Mouse (Mus musculus): ENCODE measurements at regions not wholly inside any gene's neighbourhood (a gene's known extent, or its start where the extent isn't known, plus 50 kb on each side); places are given as distances from the start of the nearest gene placed in this dataset.

DNA sequence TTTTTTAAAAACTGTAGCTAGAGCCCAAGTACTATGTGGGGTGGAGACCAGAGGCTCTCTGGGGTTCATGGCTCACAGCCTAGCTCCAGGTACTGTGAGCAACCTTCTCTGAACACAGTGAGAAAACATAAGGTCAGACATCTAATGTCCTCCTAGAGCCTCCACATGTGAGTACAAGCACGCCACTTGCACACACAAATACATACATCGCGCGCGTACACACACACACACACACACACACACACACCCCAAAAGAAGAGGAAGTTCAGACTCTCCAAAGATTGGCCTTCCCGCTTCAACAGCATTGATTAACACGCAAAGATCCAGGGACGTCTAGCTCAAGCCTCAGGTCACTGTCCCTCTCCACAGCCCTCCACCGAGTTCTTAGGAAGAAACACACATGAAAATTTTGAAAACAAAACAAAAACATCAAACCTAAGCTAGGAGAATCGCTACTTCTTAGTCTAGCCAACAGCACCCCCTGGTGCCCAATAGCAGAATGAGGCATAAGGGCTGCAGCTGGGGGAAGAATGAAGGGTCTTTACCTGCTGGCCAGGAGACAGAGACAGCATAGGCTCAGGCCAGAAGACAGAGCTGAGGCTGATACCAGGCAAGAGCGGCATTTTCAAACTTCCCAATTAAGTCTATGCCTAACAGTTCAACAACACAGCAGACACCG, 90.7 kb upstream of the Usp24 start:
- Histone ChIP-seq H3K27me3 (ENCODE audit: control insufficient read depth, insufficient read depth, low read length) (no peaks in the 10 kb centered on the region), H3K4me3 (ENCODE audit: control insufficient read depth in 1 of 2, insufficient read depth in 1 of 2, low read depth in 1 of 2, low read length in 2 of 2) (no peak overlapping the region), H3K4me1 (ENCODE audit: control insufficient read depth in 2 of 2, insufficient read depth in 2 of 2, low read length in 2 of 2) (peaks cover 0 to 2% of the 10 kb centered on the region in 2 experiments; a peak in 2 of 4 replicates), H3K27ac (replicated peaks in 1 of 2; ENCODE audit: control insufficient read depth in 1 of 2, insufficient read depth in 1 of 2, low read depth in 2 of 2, low read length in 2 of 2) (no peak overlapping the region), H3K4me2 (ENCODE audit: low read length) (peak overlapping the region; percentile 42), H3K9me3 (ENCODE audit: control insufficient read depth, low read length) (peaks cover 5% of the 10 kb centered on the region; the same call in 1 of the 2 replicates), H3K9ac (ENCODE audit: low read length) (no peak overlapping the region), H3K36me3 (ENCODE audit: control insufficient read depth, insufficient read depth, low read length) (no peaks in the 10 kb centered on the region)
- WGBS, result 49% methylated on average over 12 of the region's 12 CpGs
- ATAC-seq (ENCODE audit: insufficient number of reproducible peaks, insufficient read depth, low FRiP score, low read depth), result no peak

DNA sequence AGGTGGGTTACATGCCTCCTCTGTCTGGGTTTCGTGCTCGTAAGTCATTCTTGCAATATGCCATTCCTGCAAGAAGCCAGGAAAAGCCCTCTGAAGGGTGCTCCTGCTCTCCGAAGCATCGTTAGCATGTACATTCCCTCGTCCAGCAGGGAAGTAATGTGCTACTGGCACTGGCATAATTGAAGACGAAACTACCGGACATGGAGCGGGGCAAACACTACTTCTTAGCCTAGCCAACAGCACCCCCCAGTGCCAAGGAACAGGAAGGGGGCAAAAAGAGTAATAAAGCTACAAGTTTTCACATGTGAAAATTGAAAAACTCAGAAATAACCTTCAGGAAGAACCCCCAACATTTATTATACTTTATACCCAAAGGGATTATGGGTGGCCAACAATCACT, 88.6 kb upstream of the Usp24 start:
- Histone ChIP-seq H3K4me3 (ENCODE audit: control insufficient read depth in 1 of 2, insufficient read depth in 1 of 2, low read depth in 1 of 2, low read length in 2 of 2) (no peak overlapping the region), H3K4me2 (ENCODE audit: low read length) (no peak overlapping the region), H3K36me3 (ENCODE audit: control insufficient read depth, insufficient read depth, low read length) (no peaks in the 10 kb centered on the region), H3K9me3 (ENCODE audit: control insufficient read depth, low read length) (peaks cover 6% of the 10 kb centered on the region; the same call in 1 of the 2 replicates), H3K4me1 (ENCODE audit: control insufficient read depth in 2 of 2, insufficient read depth in 2 of 2, low read length in 2 of 2) (peaks cover 3 to 4% of the 10 kb centered on the region in 2 experiments; a peak in 3 of 4 replicates), H3K9ac (ENCODE audit: low read length) (no peak overlapping the region), H3K27ac (replicated peaks in 1 of 2; ENCODE audit: control insufficient read depth in 1 of 2, insufficient read depth in 1 of 2, low read depth in 2 of 2, low read length in 2 of 2) (no peak overlapping the region), H3K27me3 (ENCODE audit: control insufficient read depth, insufficient read depth, low read length) (no peaks in the 10 kb centered on the region)
- WGBS, result 71% methylated on average over 8 of the region's 8 CpGs
- no peak for ATAC-seq (ENCODE audit: insufficient number of reproducible peaks, insufficient read depth, low FRiP score, low read depth)

DNA sequence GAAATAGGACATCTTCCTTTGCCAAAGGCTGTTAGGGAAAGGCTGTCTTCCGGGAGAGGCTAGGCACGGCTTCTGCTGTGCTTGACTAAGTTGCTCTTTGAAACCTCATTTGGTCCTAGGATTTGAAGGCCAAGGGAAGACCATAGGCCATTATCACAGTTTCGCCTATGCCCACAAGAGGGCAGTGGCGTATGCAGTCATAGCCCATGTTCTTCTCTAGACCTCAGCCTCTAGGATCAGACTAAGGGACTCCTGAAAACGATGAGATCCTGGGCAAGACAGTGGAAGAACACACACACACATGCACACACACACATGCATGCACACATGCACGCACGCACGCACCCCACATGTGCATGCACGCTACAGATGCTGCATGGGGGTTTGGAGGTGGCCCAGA, 87.5 kb upstream of the Usp24 start:
- no peaks in the 10 kb centered on the region for H3K36me3 ChIP-seq (ENCODE audit: control insufficient read depth, insufficient read depth, low read length)
- H3K9ac ChIP-seq (ENCODE audit: low read length), result no peak overlapping the region
- no peak overlapping the region for H3K27ac ChIP-seq (replicated peaks in 1 of 2; ENCODE audit: control insufficient read depth in 1 of 2, insufficient read depth in 1 of 2, low read depth in 2 of 2, low read length in 2 of 2)
- no peaks in the 10 kb centered on the region for H3K27me3 ChIP-seq (ENCODE audit: control insufficient read depth, insufficient read depth, low read length)
- peaks cover 6% of the 10 kb centered on the region; the same call in 1 of the 2 replicates for H3K9me3 ChIP-seq (ENCODE audit: control insufficient read depth, low read length)
- ATAC-seq (ENCODE audit: insufficient number of reproducible peaks, insufficient read depth, low FRiP score, low read depth), result no peak
- H3K4me3 ChIP-seq (ENCODE audit: control insufficient read depth in 1 of 2, insufficient read depth in 1 of 2, low read depth in 1 of 2, low read length in 2 of 2), result no peak overlapping the region
- H3K4me2 ChIP-seq (ENCODE audit: low read length), result no peak overlapping the region
- peaks cover 7 to 10% of the 10 kb centered on the region in 2 experiments; a peak in 3 of 4 replicates for H3K4me1 ChIP-seq (ENCODE audit: control insufficient read depth in 2 of 2, insufficient read depth in 2 of 2, low read length in 2 of 2)
- 33% methylated on average over 9 of the region's 9 CpGs for WGBS

DNA sequence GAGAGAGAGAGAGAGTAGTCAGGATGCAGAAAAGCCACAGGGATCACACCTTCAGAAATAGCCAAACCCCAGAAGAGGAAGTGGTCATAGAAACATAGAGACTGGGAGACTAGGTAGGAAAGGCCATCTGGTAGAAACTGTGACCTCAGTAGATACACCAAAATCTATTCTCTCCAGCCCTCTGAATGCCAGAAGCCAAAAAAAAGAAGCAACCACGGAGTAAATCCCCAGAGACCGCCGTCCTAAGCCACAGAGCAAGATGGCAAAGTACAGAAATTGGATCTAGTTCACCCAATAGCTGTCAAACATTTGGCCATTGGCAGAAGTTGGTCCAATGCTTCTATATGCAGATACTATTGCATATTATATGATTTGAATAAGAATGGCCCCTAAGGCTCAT, 86.5 kb upstream of the Usp24 start:
- H3K4me1 ChIP-seq (ENCODE audit: control insufficient read depth in 2 of 2, insufficient read depth in 2 of 2, low read length in 2 of 2), result peaks cover 7 to 10% of the 10 kb centered on the region in 2 experiments; a peak in 3 of 4 replicates
- H3K27me3 ChIP-seq (ENCODE audit: control insufficient read depth, insufficient read depth, low read length), result no peaks in the 10 kb centered on the region
- no peak overlapping the region for H3K27ac ChIP-seq (replicated peaks in 1 of 2; ENCODE audit: control insufficient read depth in 1 of 2, insufficient read depth in 1 of 2, low read depth in 2 of 2, low read length in 2 of 2)
- WGBS, result 70% methylated on average over 3 of the region's 3 CpGs
- H3K9me3 ChIP-seq (ENCODE audit: control insufficient read depth, low read length), result peaks cover 6% of the 10 kb centered on the region; the same call in 1 of the 2 replicates
- no peak overlapping the region for H3K4me2 ChIP-seq (ENCODE audit: low read length)
- no peak overlapping the region for H3K9ac ChIP-seq (ENCODE audit: low read length)
- H3K4me3 ChIP-seq (ENCODE audit: control insufficient read depth in 1 of 2, insufficient read depth in 1 of 2, low read depth in 1 of 2, low read length in 2 of 2), result no peak overlapping the region
- no peak for ATAC-seq (ENCODE audit: insufficient number of reproducible peaks, insufficient read depth, low FRiP score, low read depth)
- H3K36me3 ChIP-seq (ENCODE audit: control insufficient read depth, insufficient read depth, low read length), result no peaks in the 10 kb centered on the region

DNA sequence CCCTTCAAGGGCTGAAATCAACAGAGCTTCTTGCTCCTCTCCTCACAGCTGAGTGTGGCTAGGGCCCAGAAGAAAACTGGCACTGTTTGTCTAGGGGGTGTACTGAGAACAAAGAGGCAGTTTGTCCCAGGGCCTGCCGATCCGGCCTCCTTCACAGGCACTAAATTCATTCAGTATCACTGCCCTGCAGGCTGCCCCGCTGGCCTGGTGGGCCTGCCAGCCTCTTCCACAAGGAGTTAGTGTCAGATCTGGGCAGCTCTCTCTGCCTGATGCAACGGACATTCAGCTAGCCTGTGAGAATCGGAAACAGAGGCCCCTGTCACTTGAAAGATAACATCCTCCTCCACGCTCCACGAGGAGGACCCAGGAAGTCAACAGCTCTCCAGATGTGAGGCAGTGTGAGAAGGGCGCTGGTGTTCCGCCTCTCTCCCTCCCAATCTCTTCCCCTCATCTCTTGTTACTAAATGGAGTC, 83.5 kb upstream of the Usp24 start:
- WGBS, result 12% methylated on average over 9 of the region's 9 CpGs
- peaks cover 6% of the 10 kb centered on the region; the same call in 1 of the 2 replicates for H3K9me3 ChIP-seq (ENCODE audit: control insufficient read depth, low read length)
- H3K4me3 ChIP-seq (ENCODE audit: control insufficient read depth in 1 of 2, insufficient read depth in 1 of 2, low read depth in 1 of 2, low read length in 2 of 2), result no peak overlapping the region
- ATAC-seq (ENCODE audit: insufficient number of reproducible peaks, insufficient read depth, low FRiP score, low read depth), result peak; percentile 43
- no peaks in the 10 kb centered on the region for H3K27me3 ChIP-seq (ENCODE audit: control insufficient read depth, insufficient read depth, low read length)
- peak overlapping the region; percentile 54 to 61; a peak in 3 of 4 replicates for H3K27ac ChIP-seq (replicated peaks in 1 of 2; ENCODE audit: control insufficient read depth in 1 of 2, insufficient read depth in 1 of 2, low read depth in 2 of 2, low read length in 2 of 2)
- no peak overlapping the region for H3K9ac ChIP-seq (ENCODE audit: low read length)
- H3K4me1 ChIP-seq (ENCODE audit: control insufficient read depth in 2 of 2, insufficient read depth in 2 of 2, low read length in 2 of 2), result peaks cover 5 to 10% of the 10 kb centered on the region in 2 experiments
- H3K36me3 ChIP-seq (ENCODE audit: control insufficient read depth, insufficient read depth, low read length), result no peaks in the 10 kb centered on the region
- H3K4me2 ChIP-seq (ENCODE audit: low read length), result no peak overlapping the region

DNA sequence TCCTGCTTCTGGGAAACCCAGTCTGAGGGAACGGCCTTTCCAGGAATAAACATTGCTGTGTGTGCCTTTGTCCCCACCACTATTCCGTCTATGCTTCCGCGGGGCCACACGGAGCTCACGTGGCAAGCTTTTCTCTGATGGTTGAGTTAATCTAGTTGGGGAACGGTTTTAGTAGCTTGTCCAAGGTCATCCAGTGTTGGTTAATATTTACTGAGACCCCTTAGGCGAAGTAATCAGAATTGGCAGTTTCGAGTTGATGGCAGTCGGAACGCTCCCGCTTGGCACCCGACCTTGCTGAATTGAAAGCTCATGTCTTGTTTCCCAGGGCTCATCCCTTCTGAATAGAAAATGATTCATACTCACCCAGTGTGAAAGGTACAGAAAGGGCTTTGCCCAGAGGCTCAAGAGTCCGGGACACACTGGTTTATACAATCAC, 71.6 kb upstream of the Usp24 start:
- Histone ChIP-seq H3K9ac (ENCODE audit: low read length) (no peak overlapping the region), H3K4me2 (ENCODE audit: low read length) (no peak overlapping the region), H3K36me3 (ENCODE audit: control insufficient read depth, insufficient read depth, low read length) (no peaks in the 10 kb centered on the region), H3K4me3 (ENCODE audit: control insufficient read depth in 1 of 2, insufficient read depth in 1 of 2, low read depth in 1 of 2, low read length in 2 of 2) (no peak overlapping the region), H3K4me1 (ENCODE audit: control insufficient read depth in 2 of 2, insufficient read depth in 2 of 2, low read length in 2 of 2) (0 out of 4 replicates have a peak, but pooled peaks cover 0 to 3% of the 10 kb centered on the region in 2 experiments), H3K27me3 (ENCODE audit: control insufficient read depth, insufficient read depth, low read length) (no peaks in the 10 kb centered on the region), H3K9me3 (ENCODE audit: control insufficient read depth, low read length) (no peaks in the 10 kb centered on the region), H3K27ac (replicated peaks in 1 of 2; ENCODE audit: control insufficient read depth in 1 of 2, insufficient read depth in 1 of 2, low read depth in 2 of 2, low read length in 2 of 2) (no peak overlapping the region)
- no peak for ATAC-seq (ENCODE audit: insufficient number of reproducible peaks, insufficient read depth, low FRiP score, low read depth)
- 92% methylated on average over 14 of the region's 14 CpGs for WGBS

DNA sequence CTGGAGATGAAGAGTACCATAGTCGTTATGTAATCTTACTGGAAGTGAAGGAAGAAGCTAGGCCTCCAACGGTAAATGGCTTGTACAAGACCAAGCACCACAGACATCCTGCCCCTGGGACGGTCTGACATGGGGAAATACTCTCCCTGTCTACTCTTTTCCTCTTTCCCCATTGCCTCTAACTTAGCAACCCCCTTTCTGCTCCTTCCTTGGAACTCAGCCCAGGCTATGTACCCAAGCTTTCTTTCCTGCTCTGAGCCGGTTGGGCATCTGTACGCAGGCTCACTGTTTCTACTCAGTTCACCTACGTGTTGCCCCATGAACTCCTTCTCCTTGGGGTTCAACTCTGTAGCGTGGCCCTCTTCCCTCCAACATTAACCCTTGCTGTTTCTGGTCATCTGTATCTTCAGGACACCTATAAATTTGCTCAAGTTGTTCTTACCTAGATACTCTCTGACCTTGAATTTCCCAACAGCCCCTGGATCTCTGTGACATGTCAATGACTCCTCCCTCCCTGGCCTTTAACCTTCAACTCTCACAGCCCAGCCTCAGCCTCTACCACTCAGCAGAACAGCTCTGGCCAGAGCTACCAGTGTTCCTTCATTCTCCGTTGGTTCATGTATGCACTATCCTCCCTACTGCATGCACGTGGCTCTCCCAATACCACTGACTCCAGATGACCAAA, 71.0 kb upstream of the Usp24 start:
- H3K4me1 ChIP-seq (ENCODE audit: control insufficient read depth in 2 of 2, insufficient read depth in 2 of 2, low read length in 2 of 2), result 0 out of 4 replicates have a peak, but pooled peaks cover 0 to 3% of the 10 kb centered on the region in 2 experiments
- no peak overlapping the region for H3K9ac ChIP-seq (ENCODE audit: low read length)
- H3K27me3 ChIP-seq (ENCODE audit: control insufficient read depth, insufficient read depth, low read length), result no peaks in the 10 kb centered on the region
- no peak overlapping the region for H3K4me2 ChIP-seq (ENCODE audit: low read length)
- no peak overlapping the region for H3K4me3 ChIP-seq (ENCODE audit: control insufficient read depth in 1 of 2, insufficient read depth in 1 of 2, low read depth in 1 of 2, low read length in 2 of 2)
- no peak overlapping the region for H3K27ac ChIP-seq (replicated peaks in 1 of 2; ENCODE audit: control insufficient read depth in 1 of 2, insufficient read depth in 1 of 2, low read depth in 2 of 2, low read length in 2 of 2)
- H3K9me3 ChIP-seq (ENCODE audit: control insufficient read depth, low read length), result no peaks in the 10 kb centered on the region
- ATAC-seq (ENCODE audit: insufficient number of reproducible peaks, insufficient read depth, low FRiP score, low read depth), result no peak
- WGBS, result 75% methylated on average over 9 of the region's 9 CpGs
- no peaks in the 10 kb centered on the region for H3K36me3 ChIP-seq (ENCODE audit: control insufficient read depth, insufficient read depth, low read length)

Measured in heart, embryonic 14.5 days (tissue).